Mouse (Mus musculus) left cerebral cortex, postnatal 14 days (tissue): ENCODE results near the gene Nynrin. TPM values are rescaled to one million over a fixed set of nuclear protein-coding genes. Genes with fewer than 3 reads are reported as not detected.

ENCODE experiments used
- DNase-seq, 2 experiments: peaks; one replicate each; pipeline ENCODE4 v3.0.0; 2021 to 2022; ENCODE audit warnings: low spot score in 2 of 2, mixed read lengths in 1 of 2
- intact Hi-C: fragments of 180-260 bp; cut with DNase I; formaldehyde crosslinking; loops from one replicate; pipeline ENCODE4 v1.15.1; 2025
- long read RNA-seq, 2 experiments: library from polyadenylated mRNA; stranded (forward); transcript quantifications; one replicate each; pipeline ENCODE4 v2.0.0; 2021
- total RNA-seq, 2 experiments: library from RNA; stranded (reverse); gene quantifications; 2 replicates each; pipeline ENCODE4 v1.2.3; 2021

The Nynrin gene
- 1 to 10 TPM; 8.8 to 9.7 TPM for total RNA-seq
- long read RNA-seq, experiment 1, partial matches to known transcripts = 0 of 2 reads
- long read RNA-seq, experiment 1, other reads (novel, unspliced or antisense) = 2 of 2 reads
- long read RNA-seq, experiment 2, partial matches to known transcripts = 0 of 1 reads
- long read RNA-seq, experiment 2, other reads (novel, unspliced or antisense) = 1 of 1 reads

GRCm38 (mm10) chr14:55853621-55854285 lies at the start of gene Nynrin:
Gene Nynrin, plus strand, starts transcription at chr14:55854010.
- intact Hi-C loops = no loop called here

GRCm38 (mm10) chr14:55814885-55815284 lies 38.9 kb upstream of the Nynrin start:
- DNase-seq = peak; percentile 64 to 76
- intact Hi-C loops = no loop called here

More at GRCm38 (mm10) chr14:55853621-55854285, at the start of gene Nynrin:
- DNase-seq = peak in 1 of 2 experiments; percentile 45

- peak in 1 of 2 experiments; percentile 47 for DNase-seq
- intact Hi-C loops = no loop called here
These were observed 38.5 kb upstream of the Nynrin start for GRCm38 (mm10) chr14:55815310-55815751.

- intact Hi-C loops = loop anchor here (5.0 kb wide), 2 partner anchors 42 to 97 kb away; no protein-coding TSS in a partner anchor
- DNase-seq = no peak
These were observed 33.9 kb upstream of the Nynrin start for GRCm38 (mm10) chr14:55819845-55820405.

GRCm38 (mm10) chr14:55820576-55820975 lies 33.2 kb upstream of the Nynrin start:
- intact Hi-C loops = loop anchor here (5.0 kb wide), 2 partner anchors 42 to 97 kb away; no protein-coding TSS in a partner anchor

GRCm38 (mm10) chr14:55822435-55822990 lies 31.3 kb upstream of the Nynrin start:
- intact Hi-C loops = loop anchor here (5.0 kb wide), 2 partner anchors 40 to 95 kb away; no protein-coding TSS in a partner anchor
- peak; percentile 65 to 74 for DNase-seq

More at GRCm38 (mm10) chr14:55820576-55820975, 33.2 kb upstream of the Nynrin start:
- no peak for DNase-seq

- intact Hi-C loops = loop anchor here (5.0 kb wide), 2 partner anchors 39 to 94 kb away; no protein-coding TSS in a partner anchor
- peak in 1 of 2 experiments; percentile 34 for DNase-seq
These were observed 30.6 kb upstream of the Nynrin start, which contains the start of gene Nfatc4 for GRCm38 (mm10) chr14:55822991-55823762. Gene Nfatc4, plus strand, starts transcription at chr14:55823144.

- DNase-seq = peak in 1 of 2 experiments; percentile 3
- intact Hi-C loops = loop anchor here (5.0 kb wide), 2 partner anchors 38 to 93 kb away; no protein-coding TSS in a partner anchor
These were observed 29.8 kb upstream of the Nynrin start for GRCm38 (mm10) chr14:55824001-55824480.

- DNase-seq = peak in 1 of 2 experiments; percentile 2
- intact Hi-C loops = loop anchor here (5.0 kb wide), 2 partner anchors 38 to 93 kb away; no protein-coding TSS in a partner anchor
These were observed 29.2 kb upstream of the Nynrin start for GRCm38 (mm10) chr14:55824481-55825215.

- intact Hi-C loops = no loop called here
- peak in 1 of 2 experiments; percentile 4 for DNase-seq
These were observed 28.4 kb upstream of the Nynrin start for GRCm38 (mm10) chr14:55825216-55826051.

- DNase-seq = peak in 1 of 2 experiments; percentile 1
- intact Hi-C loops = no loop called here
These were observed 27.7 kb upstream of the Nynrin start for GRCm38 (mm10) chr14:55826142-55826541.

- no peak for DNase-seq
These were observed 27.1 kb upstream of the Nynrin start for GRCm38 (mm10) chr14:55826551-55827340.

GRCm38 (mm10) chr14:55828716-55829263 lies 25.0 kb upstream of the Nynrin start:
- DNase-seq = no peak
- intact Hi-C loops = no loop called here

More at GRCm38 (mm10) chr14:55826551-55827340, 27.1 kb upstream of the Nynrin start:
- intact Hi-C loops = no loop called here

GRCm38 (mm10) chr14:55829854-55830253 lies 24.0 kb upstream of the Nynrin start:
- intact Hi-C loops = no loop called here
- no peak for DNase-seq

GRCm38 (mm10) chr14:55830331-55830730 lies 23.5 kb upstream of the Nynrin start:
- DNase-seq = no peak
- intact Hi-C loops = no loop called here

GRCm38 (mm10) chr14:55833126-55833525 lies 20.7 kb upstream of the Nynrin start:
- DNase-seq = no peak
- intact Hi-C loops = no loop called here
